Mouse (Mus musculus) common myeloid progenitor, adult 5-6 weeks (primary cell): ENCODE data around the gene Mmadhc. TPM values are rescaled to one million over a fixed set of nuclear protein-coding genes. Genes with fewer than 3 reads are reported as not detected.

Experiments
- ATAC-seq: replicated peaks from 2 replicates; pipeline ENCODE4 v1.8.0; 2016; ENCODE audit warnings: low read depth, mild to moderate bottlenecking, moderate TSS enrichment, inconsistent platforms; ENCODE audit not compliant: poor library complexity, severe bottlenecking
- total RNA-seq: library from RNA; stranded (forward); fragments of 200-1000, 187-1606 nt; gene quantifications from 2 replicates; pipeline ENCODE4 v1.2.3, GENCODE M21; 2017

The Mmadhc gene
- total RNA-seq: 70.0 and 82.7 TPM in 2 replicates

GRCm38 (mm10) chr2:50296109-50296986 lies at the start of gene Mmadhc:
Mmadhc (minus strand) TSS chr2:50296801.
- peak; percentile 95 for ATAC-seq

- ATAC-seq: no peak
These were observed 47.0 kb upstream of the Mmadhc start for GRCm38 (mm10) chr2:50343598-50343997.

- ATAC-seq: no peak
These were observed 42.5 kb upstream of the Mmadhc start for GRCm38 (mm10) chr2:50339061-50339460.

DNA sequence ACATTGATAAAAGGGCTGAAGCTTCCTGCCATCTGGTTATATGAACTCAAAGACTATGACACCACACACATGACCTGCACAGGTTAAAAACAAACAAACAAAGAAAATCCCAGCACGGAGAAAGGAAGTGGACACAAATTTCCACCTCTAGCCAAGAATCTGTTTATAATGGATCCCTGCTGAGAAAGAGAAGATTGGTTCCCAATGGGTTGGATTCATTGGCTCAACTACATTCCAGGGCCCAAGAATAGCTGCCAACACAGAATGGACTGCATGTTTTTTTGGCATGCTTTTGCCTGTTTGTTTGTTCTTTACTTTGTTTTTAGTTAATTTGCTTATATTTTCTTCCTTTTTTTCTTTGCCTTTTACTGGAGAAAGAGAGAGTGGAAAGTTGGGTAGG lies 41.0 kb upstream of the Mmadhc start:
- ATAC-seq: no peak

- ATAC-seq: no peak
These were observed 35.2 kb upstream of the Mmadhc start for GRCm38 (mm10) chr2:50331716-50332270.

- ATAC-seq: no peak
These were observed 31.6 kb upstream of the Mmadhc start for GRCm38 (mm10) chr2:50328181-50328580.

DNA sequence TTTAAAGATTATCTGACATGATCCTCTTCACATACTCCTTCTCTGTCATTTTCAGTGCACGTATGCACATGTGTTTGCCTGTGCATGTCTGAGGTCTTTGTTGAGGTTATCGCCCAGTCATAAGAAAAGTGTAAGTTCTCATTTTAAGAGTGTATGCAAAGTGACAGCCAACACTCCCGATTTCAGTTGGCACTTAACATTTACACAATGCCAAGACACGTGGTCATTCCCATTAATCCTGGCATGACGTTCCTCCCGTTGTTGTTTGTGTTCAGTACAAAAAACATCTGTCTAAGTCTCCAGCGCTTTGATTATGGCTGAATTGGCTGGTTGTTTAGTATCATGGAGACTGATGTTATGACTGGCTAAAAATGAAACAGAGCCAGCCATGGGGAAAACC lies 28.2 kb upstream of the Mmadhc start:
- no peak for ATAC-seq

- peak; percentile 90; the same call in 1 of the 2 replicates for ATAC-seq
These were observed 10.2 kb upstream of the Mmadhc start for GRCm38 (mm10) chr2:50306663-50307320.

DNA sequence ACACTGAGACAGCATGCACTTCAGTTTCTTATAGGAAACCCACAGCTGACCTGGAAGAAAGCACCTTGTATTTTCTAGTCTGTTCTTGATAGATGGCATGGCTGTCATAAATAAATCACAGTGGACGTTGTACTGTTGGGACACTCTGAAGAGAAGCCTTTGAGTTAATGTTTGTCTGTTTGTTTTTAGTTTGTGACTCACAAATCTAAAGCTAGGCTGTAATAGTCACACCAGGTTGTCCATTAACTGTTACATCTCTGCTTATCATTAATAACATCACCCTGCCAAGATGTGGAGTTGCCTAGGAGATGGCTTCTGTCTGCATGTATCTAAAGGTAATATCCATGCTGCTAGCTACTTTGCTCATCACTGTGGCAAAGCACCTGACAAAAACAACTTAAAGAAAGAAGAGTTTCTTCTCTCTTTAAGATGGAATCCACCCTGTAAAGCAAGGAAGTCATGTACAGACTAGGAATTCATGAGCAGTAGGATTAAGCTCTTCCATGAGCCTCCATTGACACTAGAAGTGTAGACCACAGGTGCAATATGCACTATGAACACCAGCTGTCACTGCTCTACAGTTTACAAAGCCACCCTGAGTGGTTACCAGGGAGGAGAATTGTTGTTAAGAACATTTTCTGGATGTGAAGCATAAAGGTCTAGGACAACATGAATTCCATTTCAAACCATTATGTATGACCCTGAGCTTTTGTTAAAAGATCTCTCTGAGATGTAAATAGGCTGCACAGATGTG lies 8.4 kb upstream of the Mmadhc start:
- no peak for ATAC-seq

- ATAC-seq: no peak
These were observed 368 bp upstream of the Mmadhc start for GRCm38 (mm10) chr2:50296987-50297350.

GRCm38 (mm10) chr2:50295562-50295961 lies 1.0 kb downstream of the Mmadhc start:
- no peak for ATAC-seq

- no peak for ATAC-seq
These were observed 2.5 kb downstream of the Mmadhc start for GRCm38 (mm10) chr2:50294084-50294483.

DNA sequence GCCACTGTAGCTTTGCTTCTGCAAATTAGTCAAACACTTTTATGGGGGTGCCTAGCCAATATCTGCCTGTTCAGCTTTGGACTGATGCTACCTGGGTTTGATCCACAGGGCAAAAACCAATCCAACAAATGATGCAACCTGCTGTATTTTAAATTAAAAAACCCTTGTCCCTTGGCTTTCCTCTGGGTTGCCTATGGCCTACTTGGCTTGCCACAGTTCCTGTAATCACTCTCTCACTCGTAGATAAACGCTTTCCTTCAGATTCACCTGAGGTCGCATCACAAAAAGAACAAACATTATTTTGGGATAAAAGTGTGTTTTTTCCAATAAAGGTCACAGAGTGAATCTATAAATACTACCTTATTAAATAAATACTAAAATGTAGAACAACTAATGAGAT lies 3.0 kb downstream of the Mmadhc start:
- no peak for ATAC-seq

GRCm38 (mm10) chr2:50291901-50292300 lies 4.7 kb downstream of the Mmadhc start:
- ATAC-seq: no peak

GRCm38 (mm10) chr2:50290754-50291153 lies 5.8 kb downstream of the Mmadhc start:
- ATAC-seq: no peak; the same call in 1 of the 2 replicates

DNA sequence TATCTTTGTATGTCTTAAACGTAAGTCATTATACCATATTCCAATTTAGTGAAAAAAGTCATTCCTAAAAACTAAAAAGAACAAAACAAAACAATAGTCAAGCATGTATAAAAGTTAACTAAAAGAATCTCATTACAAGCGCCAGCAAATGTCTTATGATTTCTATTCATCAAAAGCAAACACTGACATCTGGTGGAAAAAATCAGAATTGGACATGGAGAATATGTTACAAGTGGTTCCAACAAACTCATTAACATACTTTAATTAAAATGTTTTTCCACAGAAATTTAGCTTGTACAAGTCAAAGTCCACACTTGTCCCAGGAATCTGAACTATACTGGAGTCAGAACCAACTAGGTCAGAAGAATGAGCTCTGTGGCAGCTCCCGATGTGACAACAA lies 11.8 kb downstream of the Mmadhc start:
- peak; percentile 58; the same call in 1 of the 2 replicates for ATAC-seq

DNA sequence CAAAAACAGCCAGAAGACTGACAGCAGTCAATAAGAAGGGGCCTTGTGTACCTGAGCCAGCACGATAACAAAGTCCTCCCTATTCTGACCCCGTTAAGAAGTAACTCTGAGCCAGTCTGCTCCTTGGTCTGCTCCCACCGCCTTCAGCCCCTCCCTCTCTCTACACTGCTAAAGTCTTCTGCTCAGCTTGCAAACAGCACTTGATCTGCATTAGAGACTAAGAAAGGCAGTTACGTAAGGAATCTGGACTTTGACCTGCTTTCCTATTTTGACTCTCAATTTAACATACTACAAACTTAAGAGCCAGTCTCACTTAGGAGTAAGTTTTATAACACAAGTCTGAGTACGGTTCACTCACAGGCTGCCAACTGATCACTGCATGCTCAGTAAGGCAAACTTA lies 12.6 kb downstream of the Mmadhc start:
- no peak for ATAC-seq

DNA sequence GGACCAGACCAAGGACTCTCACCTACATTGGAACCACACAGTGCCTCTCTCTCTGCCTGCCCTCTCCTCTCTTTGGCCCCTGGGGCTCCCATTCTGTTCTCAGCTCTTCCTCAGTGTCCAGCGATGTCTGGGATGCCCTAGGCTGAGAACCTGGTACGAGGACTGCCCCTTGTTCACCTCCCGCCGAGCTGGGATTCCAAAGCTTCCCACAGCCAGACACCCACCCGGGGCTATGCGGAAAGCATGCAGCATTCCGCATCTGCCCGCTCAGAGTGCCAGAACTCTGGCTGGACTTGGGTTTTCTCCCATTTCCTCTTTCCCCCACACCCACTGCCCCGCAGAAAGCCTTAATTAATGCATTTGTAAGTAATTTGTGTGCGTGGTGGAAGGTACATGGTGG lies 19.9 kb downstream of the Mmadhc start:
- ATAC-seq: no peak

- ATAC-seq: no peak
These were observed 23.2 kb downstream of the Mmadhc start for GRCm38 (mm10) chr2:50273415-50273814.

DNA sequence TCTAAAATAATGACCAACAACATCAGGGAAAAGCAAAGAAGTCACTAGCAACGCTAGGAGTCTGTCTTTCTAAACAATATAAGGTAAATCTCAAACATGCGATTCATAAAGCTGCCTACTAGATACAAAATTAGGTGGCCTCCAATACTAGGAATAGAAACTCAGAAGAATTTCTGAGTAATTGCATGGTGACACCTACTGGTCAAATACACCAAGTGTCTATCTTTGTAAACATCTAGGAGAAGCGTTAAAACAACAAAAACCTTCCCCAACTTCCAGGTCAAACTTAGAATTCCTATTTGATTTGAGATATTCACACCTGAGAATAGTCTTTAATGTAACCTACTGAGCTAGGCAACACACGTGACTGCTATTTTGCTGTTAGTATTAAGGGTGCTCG lies 24.4 kb downstream of the Mmadhc start:
- ATAC-seq: peak; percentile 74
